Mouse (Mus musculus): ENCODE measurements at regions not wholly inside any gene's neighbourhood (a gene's known extent, or its start where the extent isn't known, plus 50 kb on each side); places are given as distances from the start of the nearest gene placed in this dataset.

GRCm38 (mm10) chr8:35275972-35276371 is 489.6 kb upstream of the Gm19410 start:
- Histone ChIP-seq H3K4me3 (no peak overlapping the region), H3K27me3 (ENCODE audit: low read depth, poor library complexity, severe bottlenecking) (no peaks in the 10 kb centered on the region), H3K4me1 (no peaks in the 10 kb centered on the region), H3K9me3 (replicated peaks) (no peaks in the 10 kb centered on the region), H3K36me3 (no peaks in the 10 kb centered on the region), H3K27ac (replicated peaks) (no peak overlapping the region)
- 84% methylated on average over 8 of the region's 8 CpGs for WGBS
- no peak for DNase-seq (ENCODE audit: low spot score)

- Histone ChIP-seq H3K9me3 (replicated peaks) (no peaks in the 10 kb centered on the region), H3K4me3 (no peak overlapping the region), H3K27me3 (ENCODE audit: low read depth, poor library complexity, severe bottlenecking) (no peaks in the 10 kb centered on the region), H3K4me1 (no peaks in the 10 kb centered on the region), H3K27ac (replicated peaks) (no peak overlapping the region), H3K36me3 (no peaks in the 10 kb centered on the region)
- DNase-seq (ENCODE audit: low spot score) = no peak
- WGBS = 89% methylated on average over 7 of the region's 7 CpGs
These were observed 489.1 kb upstream of the Gm19410 start for GRCm38 (mm10) chr8:35276460-35276859.

DNA sequence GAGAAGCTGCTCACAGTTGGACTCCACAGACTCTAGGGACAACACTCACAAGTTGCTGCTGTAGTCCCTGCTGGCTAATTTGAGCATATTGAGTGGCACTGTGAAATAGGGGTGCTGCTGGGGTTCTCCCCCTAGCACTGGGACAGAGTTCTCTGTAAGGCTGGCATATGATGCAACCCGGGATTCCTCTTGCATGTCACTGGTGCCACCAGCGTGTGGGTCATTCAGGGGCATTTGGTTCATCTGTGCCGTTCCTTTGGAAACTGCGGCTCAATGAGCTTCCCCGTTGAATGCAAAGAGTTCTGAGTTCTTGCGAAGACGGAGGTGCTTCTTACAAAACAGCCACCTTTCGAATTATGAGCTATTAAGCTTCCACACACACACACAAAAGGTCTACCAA is 486.6 kb upstream of the Gm19410 start:
- no peaks in the 10 kb centered on the region for H3K9me3 ChIP-seq (replicated peaks)
- no peak overlapping the region for H3K4me3 ChIP-seq
- H3K27me3 ChIP-seq (ENCODE audit: low read depth, poor library complexity, severe bottlenecking) = no peaks in the 10 kb centered on the region
- WGBS = 89% methylated on average over 8 of the region's 8 CpGs
- H3K4me1 ChIP-seq = no peaks in the 10 kb centered on the region
- no peak overlapping the region for H3K27ac ChIP-seq (replicated peaks)
- no peak for DNase-seq (ENCODE audit: low spot score)
- no peaks in the 10 kb centered on the region for H3K36me3 ChIP-seq

- no peaks in the 10 kb centered on the region for H3K9me3 ChIP-seq (replicated peaks)
- H3K4me3 ChIP-seq = no peak overlapping the region
- H3K27ac ChIP-seq (replicated peaks) = no peak overlapping the region
- no peaks in the 10 kb centered on the region for H3K27me3 ChIP-seq (ENCODE audit: low read depth, poor library complexity, severe bottlenecking)
- WGBS = 91% methylated on average over 6 of the region's 6 CpGs
- DNase-seq (ENCODE audit: low spot score) = no peak
- no peaks in the 10 kb centered on the region for H3K36me3 ChIP-seq
- H3K4me1 ChIP-seq = no peaks in the 10 kb centered on the region
These were observed 484.8 kb upstream of the Gm19410 start for GRCm38 (mm10) chr8:35280741-35281140.

- H3K36me3 ChIP-seq = no peaks in the 10 kb centered on the region
- no peak for DNase-seq (ENCODE audit: low spot score)
- H3K4me1 ChIP-seq = no peaks in the 10 kb centered on the region
- H3K27me3 ChIP-seq (ENCODE audit: low read depth, poor library complexity, severe bottlenecking) = no peaks in the 10 kb centered on the region
- H3K4me3 ChIP-seq = no peak overlapping the region
- no peaks in the 10 kb centered on the region for H3K9me3 ChIP-seq (replicated peaks)
- WGBS = 91% methylated on average over 9 of the region's 9 CpGs
- no peak overlapping the region for H3K27ac ChIP-seq (replicated peaks)
These were observed 482.2 kb upstream of the Gm19410 start for GRCm38 (mm10) chr8:35283366-35283765.

- H3K36me3 ChIP-seq = no peaks in the 10 kb centered on the region
- H3K4me1 ChIP-seq = peaks cover 18% of the 10 kb centered on the region
- no peak overlapping the region for H3K4me3 ChIP-seq
- DNase-seq (ENCODE audit: low spot score) = no peak
- no peaks in the 10 kb centered on the region for H3K27me3 ChIP-seq (ENCODE audit: low read depth, poor library complexity, severe bottlenecking)
- no peak overlapping the region for H3K27ac ChIP-seq (replicated peaks)
- H3K9me3 ChIP-seq (replicated peaks) = no peaks in the 10 kb centered on the region
- whole genome bisulfite sequencing = 86% methylated on average over 5 of the region's 5 CpGs
These were observed 476.6 kb upstream of the Gm19410 start for GRCm38 (mm10) chr8:35289018-35289417.

GRCm38 (mm10) chr8:35289967-35290366 is 475.6 kb upstream of the Gm19410 start:
- 91% methylated on average over 4 of the region's 4 CpGs for WGBS

GRCm38 (mm10) chr8:35293437-35294126 is 472.0 kb upstream of the Gm19410 start:
- Histone ChIP-seq H3K27ac (replicated peaks) (peak overlapping the region; percentile 65), H3K4me3 (no peak overlapping the region), H3K36me3 (no peaks in the 10 kb centered on the region), H3K4me1 (peaks cover 23% of the 10 kb centered on the region), H3K27me3 (ENCODE audit: low read depth, poor library complexity, severe bottlenecking) (no peaks in the 10 kb centered on the region), H3K9me3 (replicated peaks) (no peaks in the 10 kb centered on the region)
- WGBS = 76% methylated on average over 14 of the region's 14 CpGs
- peak; percentile 19 for DNase-seq (ENCODE audit: low spot score)

More at GRCm38 (mm10) chr8:35289967-35290366, 475.6 kb upstream of the Gm19410 start:
- no peaks in the 10 kb centered on the region for H3K9me3 ChIP-seq (replicated peaks)
- DNase-seq (ENCODE audit: low spot score) = no peak
- no peaks in the 10 kb centered on the region for H3K36me3 ChIP-seq
- no peak overlapping the region for H3K27ac ChIP-seq (replicated peaks)
- peaks cover 23% of the 10 kb centered on the region for H3K4me1 ChIP-seq
- H3K4me3 ChIP-seq = no peak overlapping the region
- no peaks in the 10 kb centered on the region for H3K27me3 ChIP-seq (ENCODE audit: low read depth, poor library complexity, severe bottlenecking)

DNA sequence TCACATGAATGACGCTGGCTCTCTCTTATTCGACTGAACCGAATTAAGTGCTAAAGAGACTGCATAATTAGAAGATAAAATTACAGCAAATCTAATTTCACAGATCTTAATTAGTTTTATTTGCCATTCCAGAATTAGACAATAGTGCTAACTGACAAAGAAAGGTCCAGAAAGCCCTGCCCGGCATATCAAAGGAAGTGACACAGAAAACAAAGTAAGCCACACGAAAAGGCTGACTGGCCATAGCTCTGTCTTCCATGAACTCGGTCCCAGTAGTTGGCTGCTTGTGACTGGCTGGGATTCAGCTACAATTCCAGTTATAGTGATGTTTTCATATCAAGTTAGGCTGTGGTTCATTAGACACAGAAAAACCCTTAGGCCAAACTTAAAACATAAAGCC is 468.7 kb upstream of the Gm19410 start:
- Histone ChIP-seq H3K36me3 (no peaks in the 10 kb centered on the region), H3K4me1 (peaks cover 15% of the 10 kb centered on the region), H3K27ac (replicated peaks) (no peak overlapping the region), H3K4me3 (no peak overlapping the region), H3K27me3 (ENCODE audit: low read depth, poor library complexity, severe bottlenecking) (no peaks in the 10 kb centered on the region), H3K9me3 (replicated peaks) (no peaks in the 10 kb centered on the region)
- no peak for DNase-seq (ENCODE audit: low spot score)
- WGBS = 85% methylated on average over 6 of the region's 6 CpGs

GRCm38 (mm10) chr8:35299088-35299487 is 466.5 kb upstream of the Gm19410 start:
- Histone ChIP-seq H3K4me3 (no peak overlapping the region), H3K27ac (replicated peaks) (no peak overlapping the region), H3K27me3 (ENCODE audit: low read depth, poor library complexity, severe bottlenecking) (no peaks in the 10 kb centered on the region), H3K9me3 (replicated peaks) (peaks cover under 1% of the 10 kb centered on the region; the same call in 1 of the 2 replicates), H3K36me3 (no peaks in the 10 kb centered on the region), H3K4me1 (peaks cover 4% of the 10 kb centered on the region)
- no peak for DNase-seq (ENCODE audit: low spot score)
- WGBS = 94% methylated on average over 9 of the region's 9 CpGs

GRCm38 (mm10) chr8:35300359-35300758 is 465.2 kb upstream of the Gm19410 start:
- no peak overlapping the region for H3K4me3 ChIP-seq
- WGBS = 88% methylated on average over 3 of the region's 3 CpGs
- H3K27me3 ChIP-seq (ENCODE audit: low read depth, poor library complexity, severe bottlenecking) = no peaks in the 10 kb centered on the region
- peaks cover 11% of the 10 kb centered on the region for H3K9me3 ChIP-seq (replicated peaks)
- H3K4me1 ChIP-seq = no peaks in the 10 kb centered on the region
- no peaks in the 10 kb centered on the region for H3K36me3 ChIP-seq
- no peak overlapping the region for H3K27ac ChIP-seq (replicated peaks)
- DNase-seq (ENCODE audit: low spot score) = no peak

DNA sequence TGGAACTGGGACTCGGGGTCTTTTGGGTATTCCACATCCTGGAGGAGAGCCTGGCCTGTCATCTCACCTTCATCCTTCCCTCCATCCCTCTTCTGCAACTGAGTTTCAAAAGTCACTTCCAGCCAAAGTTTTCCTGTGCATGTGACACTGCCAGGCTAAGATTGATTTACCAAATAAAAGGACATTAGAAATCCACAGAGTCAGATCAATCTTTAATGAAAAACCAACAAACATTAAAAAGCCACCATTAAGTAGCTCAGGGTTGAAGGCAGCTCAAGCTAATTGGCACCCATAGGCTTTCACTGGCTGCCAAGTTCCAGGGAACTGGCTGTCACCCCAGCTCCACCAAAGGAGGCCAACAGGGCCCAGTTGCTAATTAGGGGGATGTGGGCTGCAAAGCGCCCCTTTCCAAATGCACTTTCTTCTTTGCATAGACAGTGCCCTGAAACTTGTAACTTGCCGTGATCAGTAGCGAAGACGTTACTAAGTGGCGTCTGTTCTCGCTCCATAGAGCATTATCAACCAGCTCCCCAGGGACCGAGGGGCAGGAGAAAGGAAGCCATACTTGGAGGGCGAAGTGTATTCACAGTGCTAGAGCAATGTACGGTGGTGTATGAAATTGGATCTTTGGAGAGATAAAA is 464.6 kb upstream of the Gm19410 start:
- Histone ChIP-seq H3K27me3 (ENCODE audit: low read depth, poor library complexity, severe bottlenecking) (no peaks in the 10 kb centered on the region), H3K27ac (replicated peaks) (no peak overlapping the region), H3K4me3 (no peak overlapping the region), H3K4me1 (no peaks in the 10 kb centered on the region), H3K9me3 (replicated peaks) (peaks cover 11% of the 10 kb centered on the region), H3K36me3 (no peaks in the 10 kb centered on the region)
- WGBS = 82% methylated on average over 10 of the region's 10 CpGs
- DNase-seq (ENCODE audit: low spot score) = no peak

- no peak overlapping the region for H3K4me3 ChIP-seq
- no peaks in the 10 kb centered on the region for H3K36me3 ChIP-seq
- H3K4me1 ChIP-seq = no peaks in the 10 kb centered on the region
- no peaks in the 10 kb centered on the region for H3K27me3 ChIP-seq (ENCODE audit: low read depth, poor library complexity, severe bottlenecking)
- WGBS = 94% methylated on average over 7 of the region's 7 CpGs
- H3K9me3 ChIP-seq (replicated peaks) = peaks cover 11% of the 10 kb centered on the region
- DNase-seq (ENCODE audit: low spot score) = no peak
- H3K27ac ChIP-seq (replicated peaks) = no peak overlapping the region
These were observed 462.7 kb upstream of the Gm19410 start for GRCm38 (mm10) chr8:35302856-35303255.
